Mouse (Mus musculus) heart, embryonic 15.5 days (tissue): ENCODE data around the gene Hadha. TPM values are rescaled to one million over a fixed set of nuclear protein-coding genes. Genes with fewer than 3 reads are reported as not detected.
A peak's percentile ranks its signal among the peaks of the same experiment; 100 is the strongest.

Experiments
- ATAC-seq: fragments of 200-750 bp; cut with Nextera tagmentation; replicated peaks from 2 replicates; pipeline ENCODE4 v1.8.0; 2017; ENCODE audit warnings: low read depth, moderate TSS enrichment; ENCODE audit not compliant: insufficient number of reproducible peaks, insufficient read depth, low FRiP score
- H3K27ac ChIP-seq: fragments of 300-500 bp; sonication (generic); 2 replicates; pipeline ENCODE4 v1.5.1; 2015; ENCODE audit warnings: mild to moderate bottlenecking, inconsistent platforms
- H3K27me3 ChIP-seq: fragments of 300-500 bp; sonication (generic); 2 replicates; pipeline ENCODE4 v1.6.1; 2015; ENCODE audit warnings: inconsistent platforms
- H3K36me3 ChIP-seq: fragments of 300-500 bp; sonication (generic); 2 replicates; pipeline ENCODE4 v1.6.1; 2015; ENCODE audit warnings: mild to moderate bottlenecking, inconsistent platforms
- H3K4me1 ChIP-seq: fragments of 300-500 bp; sonication (generic); replicated peaks from 2 replicates; pipeline ENCODE4 v1.6.1; 2015; ENCODE audit warnings: inconsistent platforms
- H3K4me2 ChIP-seq: fragments of 300-500 bp; sonication (generic); 2 replicates; pipeline ENCODE4 v1.6.1; 2015; ENCODE audit warnings: inconsistent platforms, mild to moderate bottlenecking, moderate library complexity
- H3K4me3 ChIP-seq: fragments of 300-500 bp; sonication (generic); 2 replicates; pipeline ENCODE4 v1.5.1; 2015; ENCODE audit warnings: mild to moderate bottlenecking, inconsistent platforms
- H3K9ac ChIP-seq: fragments of 300-500 bp; sonication (generic); 2 replicates; pipeline ENCODE4 v1.6.1; 2015; ENCODE audit warnings: mild to moderate bottlenecking, inconsistent platforms
- H3K9me3 ChIP-seq: fragments of 300-500 bp; sonication (generic); replicated peaks from 2 replicates; pipeline ENCODE4 v1.6.1; 2016; ENCODE audit warnings: inconsistent platforms
- WGBS: fragments of 180-500 bp; shearing (Covaris S2); methylation state at CpG from one replicate; pipeline ENCODE4 v1.1.7; 2015; ENCODE audit warnings: mixed read lengths; 5-methylcytosine and 5-hydroxymethylcytosine counted together
- polyA plus RNA-seq: library from polyadenylated mRNA; unstranded; fragments of >200 nt; fragmentation: Nextera tagmentation; extraction: Ambion mirVana; gene quantifications from 2 replicates; pipeline ENCODE4 v1.2.1, GENCODE M21; 2015

The Hadha gene
- polyA plus RNA-seq, 1 experiment from 2014 or later = 298 TPM

GRCm38 (mm10) chr5:30172931-30173692 is 18.1 kb upstream of the Hadha start:
- WGBS = 58% methylated on average over 20 of the region's 20 CpGs
- Histone ChIP-seq H3K4me3 (no peak overlapping the region), H3K27me3 (no peaks in the 10 kb centered on the region), H3K4me2 (no peak overlapping the region), H3K27ac (peak overlapping the region; percentile 88), H3K9me3 (no peaks in the 10 kb centered on the region), H3K36me3 (peaks cover 76% of the 10 kb centered on the region), H3K9ac (no peak overlapping the region), H3K4me1 (peaks cover 19% of the 10 kb centered on the region)
- ATAC-seq = no peak

- Histone ChIP-seq H3K4me3 (no peak overlapping the region), H3K4me1 (peaks cover 19% of the 10 kb centered on the region), H3K27ac (peak overlapping the region; percentile 88), H3K9ac (no peak overlapping the region), H3K36me3 (peaks cover 76% of the 10 kb centered on the region), H3K27me3 (no peaks in the 10 kb centered on the region), H3K9me3 (no peaks in the 10 kb centered on the region), H3K4me2 (peak overlapping the region; percentile 27)
- ATAC-seq = peak; percentile 81
Observed at GRCm38 (mm10) chr5:30172115-30172514, 17.2 kb upstream of the Hadha start.

- 64% methylated on average over 5 of the region's 5 CpGs for WGBS
- H3K9me3 ChIP-seq = no peaks in the 10 kb centered on the region
- H3K27me3 ChIP-seq = no peaks in the 10 kb centered on the region
- peaks cover 73% of the 10 kb centered on the region for H3K36me3 ChIP-seq
- no peak for ATAC-seq
- no peak overlapping the region for H3K4me3 ChIP-seq
- H3K9ac ChIP-seq = no peak overlapping the region
- H3K27ac ChIP-seq = peak overlapping the region; percentile 88
- H3K4me2 ChIP-seq = no peak overlapping the region
- peaks cover 19% of the 10 kb centered on the region for H3K4me1 ChIP-seq
Observed at GRCm38 (mm10) chr5:30170303-30170940, 15.5 kb upstream of the Hadha start.

- Histone ChIP-seq H3K27me3 (no peaks in the 10 kb centered on the region), H3K4me2 (peak overlapping the region; percentile 15; the same call in 1 of the 2 replicates), H3K9ac (no peak overlapping the region; the same call in 1 of the 2 replicates), H3K9me3 (no peaks in the 10 kb centered on the region), H3K4me1 (peaks cover 9% of the 10 kb centered on the region; the same call in 1 of the 2 replicates), H3K36me3 (peaks cover 43% of the 10 kb centered on the region), H3K27ac (peak overlapping the region; percentile 74), H3K4me3 (no peak overlapping the region)
- 54% methylated on average over 5 of the region's 5 CpGs for WGBS
- no peak for ATAC-seq
Observed at GRCm38 (mm10) chr5:30165234-30165946, 10.4 kb upstream of the Hadha start.

GRCm38 (mm10) chr5:30162339-30162738 is 7.4 kb upstream of the Hadha start:
- Histone ChIP-seq H3K27ac (no peak overlapping the region), H3K36me3 (peaks cover 16% of the 10 kb centered on the region), H3K4me3 (no peak overlapping the region), H3K4me1 (peaks cover 19% of the 10 kb centered on the region), H3K4me2 (no peak overlapping the region), H3K9ac (no peak overlapping the region), H3K27me3 (no peaks in the 10 kb centered on the region), H3K9me3 (no peaks in the 10 kb centered on the region)
- WGBS = 67% methylated on average over 6 of the region's 6 CpGs
- ATAC-seq = no peak

- Histone ChIP-seq H3K36me3 (peaks cover 12% of the 10 kb centered on the region), H3K9ac (no peak overlapping the region), H3K27me3 (no peaks in the 10 kb centered on the region), H3K4me3 (no peak overlapping the region), H3K4me2 (no peak overlapping the region), H3K27ac (no peak overlapping the region), H3K4me1 (peaks cover 20% of the 10 kb centered on the region), H3K9me3 (no peaks in the 10 kb centered on the region)
- no peak for ATAC-seq
- WGBS = 92% methylated on average over 1 of the region's 1 CpGs
Observed at GRCm38 (mm10) chr5:30161836-30162235, 6.9 kb upstream of the Hadha start.

- Histone ChIP-seq H3K4me1 (peaks cover 24% of the 10 kb centered on the region), H3K4me2 (0 out of 2 replicates have a peak overlapping the region, but pooled peaks have one; percentile 11), H3K27ac (no peak overlapping the region), H3K27me3 (no peaks in the 10 kb centered on the region), H3K9ac (no peak overlapping the region), H3K4me3 (no peak overlapping the region), H3K36me3 (no peaks in the 10 kb centered on the region; the same call in 1 of the 2 replicates), H3K9me3 (no peaks in the 10 kb centered on the region)
- WGBS = 45% methylated on average over 6 of the region's 6 CpGs
- ATAC-seq = no peak
Observed at GRCm38 (mm10) chr5:30159601-30160000, 4.6 kb upstream of the Hadha start.

GRCm38 (mm10) chr5:30155821-30156629 is 1.1 kb upstream of the Hadha start:
- ATAC-seq = no peak
- no peaks in the 10 kb centered on the region for H3K36me3 ChIP-seq
- 22% methylated on average over 13 of the region's 13 CpGs for WGBS
- H3K27me3 ChIP-seq = no peaks in the 10 kb centered on the region
- no peaks in the 10 kb centered on the region for H3K9me3 ChIP-seq
- peak overlapping the region; percentile 94 for H3K27ac ChIP-seq
- peak overlapping the region; percentile 91 for H3K4me3 ChIP-seq
- peak overlapping the region; percentile 60 for H3K4me2 ChIP-seq
- peak overlapping the region; percentile 97 for H3K9ac ChIP-seq
- H3K4me1 ChIP-seq = peaks cover 35% of the 10 kb centered on the region

GRCm38 (mm10) chr5:30155395-30155792 is 432 bp upstream of the Hadha start:
- peak; percentile 37 for ATAC-seq
- peak overlapping the region; percentile 97 for H3K9ac ChIP-seq
- WGBS = under 1% methylated on average over 31 of the region's 31 CpGs
- peak overlapping the region; percentile 94 for H3K27ac ChIP-seq
- peaks cover 34% of the 10 kb centered on the region for H3K4me1 ChIP-seq
- no peaks in the 10 kb centered on the region for H3K27me3 ChIP-seq
- peak overlapping the region; percentile 91 for H3K4me3 ChIP-seq
- H3K4me2 ChIP-seq = peak overlapping the region; percentile 60
- no peaks in the 10 kb centered on the region for H3K9me3 ChIP-seq
- no peaks in the 10 kb centered on the region for H3K36me3 ChIP-seq

- H3K27me3 ChIP-seq = no peaks in the 10 kb centered on the region
- WGBS = 21% methylated on average over 4 of the region's 4 CpGs
Observed at GRCm38 (mm10) chr5:30154013-30154412, 949 bp downstream of the Hadha start.

More at GRCm38 (mm10) chr5:30154013-30154412, 949 bp downstream of the Hadha start:
- H3K4me3 ChIP-seq = peak overlapping the region; percentile 91
- H3K9me3 ChIP-seq = no peaks in the 10 kb centered on the region
- peak overlapping the region; percentile 60 for H3K4me2 ChIP-seq
- H3K9ac ChIP-seq = peak overlapping the region; percentile 97
- H3K36me3 ChIP-seq = no peaks in the 10 kb centered on the region
- peaks cover 31% of the 10 kb centered on the region for H3K4me1 ChIP-seq
- no peak for ATAC-seq
- H3K27ac ChIP-seq = peak overlapping the region; percentile 94
